Mouse (Mus musculus) left cerebral cortex, postnatal 10 days (tissue): Measurements from ENCODE around the gene Sgta. TPM values are rescaled to one million over a fixed set of nuclear protein-coding genes. Genes with fewer than 3 reads are reported as not detected.
A peak's percentile ranks its signal among the peaks of the same experiment; 100 is the strongest.
"Not testable (repeated sequence)": the region's sequence is repeated elsewhere in the genome, so short reads cannot be mapped to it uniquely, and the experiment has no call there.

Experiments used
- DNase-seq, 2 experiments: peaks; one replicate each; pipeline ENCODE4 v3.0.0; 2021 to 2022; ENCODE audit warnings: low spot score in 2 of 2, mixed read lengths in 1 of 2; ENCODE audit errors: extremely low spot score in 1 of 2
- intact Hi-C: fragments of 180-260 bp; cut with DNase I; formaldehyde crosslinking; loops from one replicate; pipeline ENCODE4 v1.15.1; 2025
- total RNA-seq, 2 experiments: library from RNA; stranded (reverse); gene quantifications; 2 replicates each; pipeline ENCODE4 v1.2.3; 2021

The Sgta gene
- total RNA-seq, 2 experiments from 2014 or later: 187 to 196 TPM

DNA sequence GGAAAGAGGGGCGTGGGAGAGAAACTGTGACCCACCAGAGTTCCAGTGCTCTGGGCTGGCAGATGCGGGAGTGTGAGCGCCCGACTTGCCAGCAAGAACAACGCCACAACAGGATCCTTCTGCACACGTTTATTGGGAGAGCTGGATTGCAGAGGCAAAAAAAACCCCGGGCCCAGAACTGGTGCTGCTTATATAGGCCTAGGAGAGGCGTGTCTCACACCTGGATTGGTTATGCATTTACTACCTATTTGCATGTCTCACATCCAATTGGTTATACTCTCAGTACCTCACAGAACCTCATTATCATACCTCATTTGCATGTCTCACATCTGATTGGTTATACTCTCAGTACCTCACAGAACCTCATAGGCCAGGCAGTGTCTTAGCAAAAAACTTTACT, 4.5 kb upstream of the Sgta start:
- intact Hi-C loops, DNase-seq: not testable (repeated sequence)

DNA sequence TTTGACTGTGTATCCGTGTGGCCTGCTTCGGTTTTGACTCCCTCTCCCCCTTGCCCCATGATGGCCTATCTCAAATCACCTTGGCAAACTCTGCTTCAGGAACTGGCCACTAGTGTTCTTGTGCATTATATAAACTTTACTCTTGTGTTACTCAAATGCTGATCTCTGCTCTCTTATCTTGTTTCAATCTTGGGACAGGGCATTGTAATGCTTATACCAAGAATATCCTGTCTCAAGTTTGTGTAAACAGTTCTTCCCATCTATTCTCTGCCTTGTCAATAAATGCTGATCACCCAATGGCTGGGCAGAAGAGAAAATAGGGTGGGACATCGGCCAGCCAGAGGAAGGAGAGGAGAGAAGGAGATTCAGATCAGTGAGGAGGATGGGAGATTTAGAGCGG, 2.7 kb upstream of the Sgta start:
- no peak for DNase-seq
- intact Hi-C loops: no loop called here

DNA sequence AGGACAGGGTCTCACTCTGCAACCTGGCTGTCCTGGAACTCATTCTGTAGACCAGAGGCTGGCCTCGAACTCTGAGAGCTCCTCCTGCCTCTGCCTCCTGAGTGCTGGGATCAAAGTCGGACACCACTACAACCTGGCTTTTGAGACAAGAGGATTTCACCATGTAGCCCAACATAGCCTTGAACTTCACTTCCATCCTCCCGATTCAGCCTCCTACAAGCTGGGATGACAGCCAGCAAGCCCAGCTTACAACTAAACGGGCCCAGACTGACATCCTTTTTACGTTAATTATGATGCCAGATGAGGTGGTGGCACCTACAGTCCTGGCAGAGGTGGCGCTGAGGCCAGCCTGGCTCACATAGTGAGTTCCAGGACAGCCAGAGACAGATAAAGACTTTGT, 1.1 kb downstream of the Sgta start:
- DNase-seq: no peak
- intact Hi-C loops: no loop called here

DNA sequence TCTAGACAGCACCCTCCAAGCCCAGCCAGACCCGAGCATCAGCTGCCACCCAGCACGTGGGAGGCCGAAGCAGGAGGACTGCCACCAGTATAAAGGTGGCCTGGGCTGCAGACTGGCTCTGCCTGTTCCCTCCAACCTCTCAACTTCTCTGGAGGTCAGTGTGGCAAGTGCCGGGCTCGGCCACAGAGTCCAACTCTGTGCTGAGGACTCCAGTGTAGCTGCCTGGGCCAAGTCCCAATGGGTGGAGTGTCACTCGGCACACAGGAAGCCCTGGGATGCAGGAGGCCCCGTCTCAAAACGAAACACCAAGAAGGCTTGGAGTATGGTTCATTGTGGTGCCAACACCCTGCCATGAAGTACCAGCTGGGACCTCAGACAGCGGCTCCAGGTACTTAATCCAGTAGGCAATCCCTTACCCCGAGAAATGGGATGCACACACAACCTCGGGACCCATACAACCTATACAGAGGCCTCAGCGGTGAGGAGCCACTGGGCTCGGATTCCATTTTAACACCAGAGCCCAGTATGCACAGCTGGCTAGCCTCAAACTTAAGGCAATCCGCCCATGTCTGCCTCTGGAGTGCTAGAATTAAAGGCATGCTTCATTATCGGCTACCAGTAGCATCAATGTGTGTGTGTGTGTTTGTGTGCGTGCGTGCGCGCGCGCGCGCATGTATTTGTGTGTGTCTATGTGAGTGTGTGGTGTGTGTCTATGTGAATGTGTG, 2.4 kb downstream of the Sgta start:
- intact Hi-C loops: no loop called here
- DNase-seq: no peak

DNA sequence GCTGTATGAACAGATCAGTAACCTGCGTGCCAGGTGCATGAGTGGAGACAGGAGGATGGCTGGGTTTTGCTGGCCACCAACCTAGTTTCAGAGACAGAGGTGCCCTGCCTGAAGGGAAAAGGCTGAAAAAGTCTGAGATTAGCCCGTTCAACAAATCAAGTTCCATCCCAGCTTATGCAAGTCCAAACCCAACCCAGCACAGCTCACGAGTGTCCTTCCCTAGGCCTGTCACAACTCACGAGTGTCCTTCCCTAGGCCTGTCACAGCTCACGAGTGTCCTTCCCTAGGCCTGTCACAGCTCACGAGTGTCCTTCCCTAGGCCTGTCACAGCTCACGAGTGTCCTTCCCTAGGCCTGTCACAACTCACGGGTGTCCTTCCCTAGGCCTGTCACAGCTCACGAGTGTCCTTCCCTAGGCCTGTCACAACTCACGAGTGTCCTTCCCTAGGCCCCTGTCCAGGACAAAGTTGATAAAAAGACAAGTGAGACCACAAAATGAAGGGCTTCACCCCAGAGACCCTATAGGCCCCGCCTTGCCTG, 4.1 kb downstream of the Sgta start:
- DNase-seq, intact Hi-C loops: not testable (repeated sequence)

DNA sequence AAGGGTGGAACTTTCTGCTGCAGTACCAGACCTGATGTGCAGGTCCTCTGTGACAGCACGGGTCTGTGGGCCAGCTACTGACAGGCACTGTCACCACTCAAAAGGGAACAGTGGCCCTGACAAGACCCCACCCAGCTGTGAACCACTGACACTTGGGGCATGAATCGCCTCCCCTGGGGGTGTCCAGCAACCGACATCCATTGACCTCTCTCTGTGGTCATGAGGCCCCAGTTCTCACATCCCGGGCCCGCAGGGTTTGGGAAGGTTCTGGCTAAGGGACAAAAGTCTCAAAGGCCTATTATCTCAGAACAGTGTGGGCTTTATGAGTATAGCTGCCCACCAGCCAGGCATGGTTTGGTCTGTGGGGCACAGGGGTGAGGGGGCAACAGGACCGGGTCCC, 4.8 kb downstream of the Sgta start:
- DNase-seq: peak in 1 of 2 experiments; percentile 16
- intact Hi-C loops: no loop called here

DNA sequence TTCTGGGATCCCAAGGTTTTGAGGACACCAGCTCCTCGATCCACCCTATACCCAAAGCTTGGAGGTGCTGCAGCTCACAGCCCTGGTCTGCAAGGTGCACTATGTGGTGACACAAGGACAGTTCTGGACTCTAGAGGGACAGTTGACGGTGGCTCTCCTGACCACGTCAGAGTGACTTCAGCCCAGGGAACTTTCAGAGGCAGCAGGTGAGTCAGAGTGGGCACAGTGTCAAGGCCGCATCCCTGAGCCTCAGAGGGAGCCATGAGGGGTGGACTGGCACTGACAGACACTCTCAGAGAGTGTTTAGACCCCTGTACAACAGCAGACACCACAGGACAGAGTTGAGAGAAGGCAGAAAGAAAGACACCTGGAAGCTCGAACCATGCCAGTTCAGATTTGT, 7.4 kb downstream of the Sgta start:
- intact Hi-C loops: no loop called here
- no peak for DNase-seq

DNA sequence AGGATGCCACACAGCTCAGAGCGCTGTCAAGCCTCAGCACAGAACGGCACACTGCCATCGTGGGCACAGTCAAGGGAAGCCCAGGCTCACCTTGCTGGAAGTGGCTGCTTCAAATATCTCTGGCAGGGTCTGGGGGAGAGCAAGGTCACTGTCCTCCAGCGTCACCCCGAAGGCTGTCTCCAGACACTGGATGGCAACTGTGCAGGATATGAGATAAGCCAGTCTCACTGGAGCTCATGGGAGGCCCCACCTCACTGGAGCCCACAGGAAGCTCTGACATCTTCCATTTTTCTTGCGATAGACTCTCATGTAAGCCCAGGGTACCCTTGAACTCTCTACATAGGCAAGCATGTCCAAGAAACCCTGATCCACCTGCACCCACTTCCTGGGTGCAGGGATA, 8.8 kb downstream of the Sgta start:
- intact Hi-C loops: no loop called here

DNA sequence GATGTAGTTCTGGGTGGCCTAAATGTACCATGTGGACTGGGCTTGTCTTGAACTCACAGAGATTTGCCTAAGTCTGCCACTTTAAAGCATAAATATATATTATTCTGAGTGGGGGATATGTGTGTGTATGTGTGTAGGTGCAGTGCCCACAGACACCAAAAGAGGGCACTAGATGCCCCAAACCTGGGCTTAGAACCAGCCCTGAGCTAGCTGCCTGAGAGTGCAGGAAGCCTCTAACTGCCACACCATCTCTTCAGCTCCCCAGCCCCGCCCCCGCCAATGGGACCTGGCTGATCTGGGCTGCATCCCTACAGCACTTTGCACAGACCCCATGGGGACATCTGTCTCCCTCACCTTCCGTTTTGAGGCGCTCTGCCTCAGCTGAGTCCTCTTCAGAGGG, 9.3 kb downstream of the Sgta start:
- intact Hi-C loops: no loop called here
- DNase-seq: peak in 1 of 2 experiments; percentile 45

More for the DNA sequence above, 8.8 kb downstream of the Sgta start:
- no peak for DNase-seq

DNA sequence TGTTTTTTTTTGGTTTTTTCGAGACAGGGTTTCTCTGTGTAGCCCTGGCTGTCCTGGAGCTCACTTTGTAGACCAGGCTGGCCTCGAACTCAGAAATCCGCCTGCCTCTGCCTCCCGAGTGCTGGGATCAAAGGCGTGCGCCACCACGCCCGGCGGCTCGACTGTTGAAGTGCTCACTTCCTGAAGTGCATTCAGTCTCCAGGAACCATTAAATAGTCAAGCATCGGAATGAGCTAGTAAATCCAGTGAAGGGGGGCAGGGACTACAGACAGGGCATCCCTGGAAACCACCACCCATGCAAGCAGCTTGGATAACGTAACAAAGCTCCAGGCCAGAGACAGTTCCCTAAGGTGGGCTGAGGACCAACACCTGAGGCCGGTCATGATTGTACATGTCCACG, 14.7 kb downstream of the Sgta start:
- intact Hi-C loops, DNase-seq: not testable (repeated sequence)

DNA sequence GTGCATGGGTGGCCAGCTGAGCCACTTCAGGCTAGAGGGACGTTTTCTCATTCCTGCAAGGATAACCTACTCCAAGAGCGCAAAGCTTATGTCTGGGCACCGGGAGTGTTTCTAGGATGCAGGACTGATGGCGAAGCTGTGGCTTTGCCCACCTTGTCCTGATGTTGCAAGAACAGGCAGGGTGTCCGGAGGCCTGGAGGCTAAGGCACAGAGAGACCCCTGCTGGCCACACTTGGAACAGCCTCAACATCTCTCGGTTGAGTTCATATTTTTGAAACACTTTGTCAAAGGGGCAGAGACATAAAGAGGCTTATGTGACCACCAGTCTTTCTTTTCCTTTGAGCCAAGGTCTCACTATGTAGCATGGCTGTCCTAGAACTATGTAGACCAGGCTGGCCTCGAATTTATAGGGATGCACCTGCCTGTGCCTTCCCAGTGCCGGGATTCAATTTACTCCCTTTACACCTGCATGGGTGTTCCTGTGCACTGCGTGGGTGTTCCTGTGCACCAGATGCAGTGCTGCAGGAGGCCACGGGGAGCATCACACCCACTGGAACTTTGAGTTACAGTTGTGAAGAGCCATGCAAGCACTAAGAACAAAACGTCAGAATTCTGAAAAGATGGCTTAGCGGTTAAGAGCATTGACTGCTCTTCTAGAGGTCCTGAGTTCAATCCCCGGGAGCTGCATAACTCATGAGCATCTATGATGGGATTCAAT, 18.4 kb downstream of the Sgta start:
- intact Hi-C loops: loop anchor here (2.0 kb wide), 1 partner anchor 43 kb away; no protein-coding TSS in a partner anchor
- DNase-seq: peak in 1 of 2 experiments; percentile 73

DNA sequence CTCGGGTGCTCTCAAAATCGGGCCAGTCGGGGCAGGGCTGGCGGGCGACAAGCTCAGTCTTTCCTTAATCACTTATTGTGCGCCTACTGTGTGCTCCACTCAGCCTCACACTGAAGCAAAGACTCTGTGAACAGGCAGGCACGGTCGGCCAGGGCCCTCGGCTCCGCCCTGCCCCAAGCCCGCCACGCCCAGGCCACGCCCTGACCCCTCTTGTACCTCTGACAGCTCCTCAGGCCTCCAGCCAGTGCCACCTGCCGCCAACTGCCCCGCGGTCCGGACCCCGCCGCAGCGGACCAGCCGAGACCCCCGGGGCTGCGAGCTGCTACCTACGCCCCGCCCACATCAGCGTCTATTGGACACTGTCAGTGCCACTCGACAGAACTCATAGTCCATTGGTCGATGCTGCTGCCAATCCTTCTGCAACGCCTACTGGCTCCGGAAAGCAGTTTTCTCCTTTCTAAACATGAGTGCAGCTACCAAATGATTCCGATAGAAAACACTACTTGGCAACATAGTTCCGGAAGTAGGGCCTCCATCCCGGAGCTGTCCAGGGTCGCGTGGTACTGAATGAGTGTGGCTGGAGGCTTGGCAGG, 22.9 kb downstream of the Sgta start, which contains the start of gene Slc39a3:
Slc39a3 (minus strand) TSS at position 439 of the 593 bp plus-strand sequence.
- intact Hi-C loops: no loop called here
- DNase-seq: peak; percentile 99

DNA sequence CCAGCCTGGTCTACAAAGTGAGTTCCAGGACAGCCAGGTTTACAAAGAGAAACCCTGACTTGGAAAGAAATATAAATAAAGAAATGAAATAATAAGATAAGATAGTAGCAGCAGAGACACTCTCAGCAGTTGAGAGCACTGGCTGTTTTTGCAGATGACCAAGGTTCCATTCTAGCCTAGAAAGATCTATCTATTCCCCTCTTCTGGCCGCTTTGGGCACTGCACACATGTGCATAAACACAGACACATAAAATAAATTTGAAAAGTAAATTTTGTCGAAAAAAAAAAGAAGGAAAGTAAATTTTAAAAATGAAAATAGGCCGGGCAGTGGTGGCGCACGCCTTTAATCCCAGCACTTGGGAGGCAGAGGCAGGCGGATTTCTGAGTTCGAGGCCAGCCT, 23.7 kb downstream of the Sgta start:
- intact Hi-C loops: no loop called here
- DNase-seq: no peak

DNA sequence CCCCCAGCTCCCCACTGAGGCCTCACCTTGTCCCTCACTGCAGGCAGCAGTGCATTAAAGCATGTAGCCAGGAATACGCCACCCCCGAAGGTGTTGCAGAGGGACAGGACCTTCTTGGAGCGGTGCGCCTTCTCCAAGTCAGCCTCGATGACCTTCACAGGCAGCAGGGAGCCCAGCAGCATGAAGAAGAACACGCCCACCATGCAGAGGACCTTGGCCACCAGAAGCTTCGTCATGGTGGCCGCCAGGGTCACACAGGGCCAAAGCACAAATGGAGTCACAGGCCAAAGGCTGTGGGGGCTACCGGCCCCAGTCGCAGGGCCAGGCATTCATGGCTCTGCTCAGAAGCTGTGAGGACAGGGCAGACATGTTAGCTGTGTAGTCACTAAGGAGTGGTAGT, 26.4 kb downstream of the Sgta start:
- intact Hi-C loops: no loop called here
- DNase-seq: no peak

DNA sequence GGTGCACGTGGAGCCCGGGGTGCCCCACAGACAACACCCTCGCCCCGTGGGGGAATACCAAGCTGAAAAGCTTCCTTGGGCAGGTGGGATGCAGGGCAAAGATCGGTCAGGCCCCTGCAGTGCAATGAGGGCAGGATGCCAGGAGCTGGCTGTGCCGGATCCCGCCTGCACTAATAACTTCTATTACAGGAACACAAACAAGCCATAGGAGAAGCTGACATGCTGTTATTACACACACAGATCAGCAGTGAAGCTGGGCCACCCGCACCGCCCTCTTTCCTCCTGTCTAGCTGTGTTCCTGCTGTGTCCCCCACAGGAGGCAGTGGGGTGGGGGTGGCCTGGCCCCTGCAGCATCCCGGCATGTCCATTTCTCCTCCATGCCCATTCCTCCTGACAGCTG, 30.9 kb downstream of the Sgta start:
- no peak for DNase-seq
- intact Hi-C loops: no loop called here

DNA sequence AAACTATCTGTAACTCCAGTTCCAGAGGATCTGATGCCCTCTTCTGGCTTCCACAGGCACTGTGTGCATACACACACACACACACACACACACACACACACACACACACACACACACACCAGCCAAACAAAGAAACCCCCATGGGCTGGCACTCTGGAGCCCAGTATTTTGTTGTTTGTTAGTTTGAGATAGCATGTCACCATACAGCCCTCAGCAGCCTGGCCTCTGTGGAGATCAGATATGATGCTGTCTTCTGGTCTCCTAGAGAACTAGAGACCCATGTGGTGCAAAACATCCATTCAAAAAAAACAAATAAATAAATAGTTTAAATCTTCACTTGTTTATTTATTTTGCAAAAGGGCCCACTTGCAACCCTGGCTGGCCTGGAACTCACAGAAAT, 31.8 kb downstream of the Sgta start:
- no peak for DNase-seq
- intact Hi-C loops: no loop called here

DNA sequence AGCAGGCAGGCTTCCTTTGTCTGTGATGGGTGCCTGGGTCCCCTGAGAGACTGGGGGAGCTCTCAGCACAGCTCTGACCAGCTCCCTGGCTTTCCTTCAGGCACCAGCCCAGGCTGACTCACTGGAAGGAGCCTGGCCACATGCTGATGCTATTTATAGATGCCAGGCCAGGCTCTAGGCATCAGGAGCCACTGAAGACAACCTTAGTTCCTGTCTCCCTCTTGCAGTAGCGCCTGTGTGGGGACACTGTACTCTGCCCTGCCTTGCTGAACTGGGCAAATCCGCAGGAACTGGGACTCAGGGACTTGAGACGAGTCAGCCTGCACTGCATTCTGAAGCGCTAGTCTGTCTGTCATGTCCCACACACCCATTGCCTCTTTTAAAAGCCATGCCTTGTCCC, 32.6 kb downstream of the Sgta start:
- no peak for DNase-seq
- intact Hi-C loops: no loop called here

DNA sequence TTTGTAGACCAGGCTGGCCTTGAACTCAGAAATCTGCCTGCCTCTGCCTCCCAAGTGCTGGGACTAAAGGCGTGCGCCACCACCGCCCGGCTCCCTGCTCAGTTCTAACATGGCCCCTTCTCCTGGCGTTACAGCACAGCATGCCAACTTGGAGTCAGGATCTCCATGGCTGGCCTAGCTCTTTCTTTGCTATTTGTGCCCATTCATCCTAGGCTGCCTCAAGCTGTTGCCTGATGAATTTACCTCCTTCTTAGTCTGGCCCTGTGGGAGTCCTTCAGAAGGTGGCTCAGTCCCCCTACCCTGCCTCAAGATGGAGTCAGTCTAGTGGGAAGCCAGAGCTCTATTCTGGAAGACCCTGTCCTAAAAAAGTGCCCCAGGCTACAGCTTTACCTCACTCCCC, 33.1 kb downstream of the Sgta start:
- intact Hi-C loops: no loop called here
- no peak for DNase-seq

DNA sequence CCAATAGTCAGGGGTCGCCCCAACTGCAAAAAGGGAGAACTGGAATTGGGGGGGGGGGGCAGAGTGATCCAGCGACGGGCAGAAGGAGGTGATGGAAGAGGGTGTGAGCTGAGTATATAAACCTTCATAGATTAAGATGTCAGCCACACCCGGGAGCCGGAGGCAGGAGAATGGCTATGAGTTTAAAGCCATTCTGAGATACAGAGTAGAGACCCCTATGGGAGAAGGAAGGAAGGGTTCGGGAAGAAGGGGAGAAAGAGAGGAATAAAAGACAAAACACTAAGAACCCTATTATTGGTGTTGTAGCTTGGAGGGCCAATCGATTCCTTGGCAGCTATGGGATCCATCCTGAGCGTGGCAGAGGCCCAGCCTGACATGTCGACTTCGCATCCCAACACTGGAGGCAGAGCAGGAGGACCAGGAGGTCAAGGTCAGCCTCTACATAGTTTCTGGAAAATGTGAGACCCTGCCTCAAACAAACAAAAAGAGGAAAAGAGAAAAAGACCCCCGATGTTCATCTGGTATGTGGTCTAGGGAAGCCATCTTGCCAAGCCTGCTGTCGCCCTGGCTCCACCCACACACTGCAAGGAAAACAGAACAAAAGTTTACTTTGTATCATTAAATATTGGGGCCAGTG, 34.2 kb downstream of the Sgta start, which contains the start of gene Diras1:
Diras1 (minus strand) TSS at position 24 of the 637 bp plus-strand sequence.
- no peak for DNase-seq
- intact Hi-C loops: no loop called here
